Mouse (Mus musculus) natural killer cell, adult 2 months (primary cell): ENCODE measurements around the gene Lpo.
A peak's percentile ranks its signal among the peaks of the same experiment; 100 is the strongest.
"Not testable (repeated sequence)": the region's sequence is repeated elsewhere in the genome, so short reads cannot be mapped to it uniquely, and the experiment has no call there.

Experiments used
- DNase-seq, 2 experiments: peaks; one replicate each; pipeline ENCODE4 v3.0.0; 2022; ENCODE audit warnings: low spot score in 2 of 2

Lpo gene

DNA sequence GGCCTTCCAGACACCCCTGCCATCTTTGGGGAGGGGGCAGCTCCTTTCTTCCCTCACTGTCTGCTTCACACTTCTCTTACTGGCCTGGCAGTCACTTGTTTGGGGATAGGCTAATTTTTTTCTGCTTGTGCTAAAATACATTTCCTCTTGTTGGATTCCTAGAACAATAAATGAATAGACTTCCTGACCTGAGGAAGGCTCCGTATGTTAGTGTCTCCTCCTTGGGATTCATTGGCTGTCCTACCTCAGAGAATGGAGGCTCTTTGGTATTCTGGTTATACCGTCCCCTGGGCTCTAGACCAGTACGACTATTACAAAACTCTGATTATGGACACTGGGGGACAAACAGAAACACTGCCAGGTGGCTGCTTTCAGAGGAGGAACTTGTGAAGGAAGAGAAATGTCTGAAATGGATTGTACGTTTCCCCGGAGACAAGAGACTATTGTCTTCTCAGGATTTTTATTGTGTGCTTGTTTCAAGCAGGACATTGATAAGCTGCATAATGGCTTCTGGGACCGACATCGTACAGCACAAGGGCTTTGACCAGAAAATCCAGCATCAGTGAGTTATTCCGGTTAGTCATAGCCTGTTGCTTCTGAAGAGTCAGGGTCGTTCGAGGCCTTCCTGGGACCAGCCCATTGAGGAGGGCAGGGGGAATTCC is at the start of gene Lpo:
TSS of gene Lpo (minus strand) at position 51 of the 662 bp plus-strand sequence.
- no peak for DNase-seq

DNA sequence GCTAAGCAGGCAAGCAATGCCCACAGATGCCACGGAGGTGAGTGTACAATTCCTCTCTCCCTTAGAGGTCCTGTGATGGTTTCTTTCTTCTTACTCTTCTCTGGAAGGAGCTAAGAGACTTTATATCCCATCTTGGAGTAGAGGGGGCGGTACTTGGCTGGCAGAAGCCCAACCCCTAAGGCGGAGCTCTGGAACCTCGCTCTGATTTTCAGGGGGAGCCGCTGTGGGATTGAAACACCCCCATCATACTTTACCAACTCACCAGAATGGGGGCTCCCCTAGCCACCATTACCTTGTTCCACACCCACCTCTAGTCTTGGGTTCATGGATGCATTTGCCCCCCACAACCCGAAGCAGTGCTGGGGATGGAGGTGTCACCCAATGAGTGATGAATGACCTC is 47.3 kb upstream of the Lpo start, which contains the start of gene Epx:
TSS of gene Epx (minus strand) at position 101 of the 400 bp plus-strand sequence.
- DNase-seq: no peak

DNA sequence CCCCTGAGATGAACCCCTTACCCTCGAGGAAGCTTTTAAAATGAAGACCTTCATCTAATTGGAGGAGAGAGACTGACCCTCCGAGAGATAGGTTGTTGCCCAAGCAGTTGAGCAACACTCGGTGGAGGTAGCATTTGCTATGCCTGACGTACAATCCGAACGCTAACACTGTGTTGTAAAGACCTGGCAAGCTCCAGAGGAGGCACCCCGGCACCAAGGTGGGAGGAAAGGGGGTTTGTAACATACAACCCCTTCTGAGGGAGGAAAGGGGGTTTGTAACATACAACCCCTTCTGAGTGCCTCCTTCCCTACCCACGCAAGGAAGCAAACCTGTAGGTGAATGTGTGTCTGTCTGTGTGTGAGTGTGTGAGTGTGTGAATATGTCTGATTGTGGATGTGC is 43.7 kb upstream of the Lpo start:
- no peak for DNase-seq

DNA sequence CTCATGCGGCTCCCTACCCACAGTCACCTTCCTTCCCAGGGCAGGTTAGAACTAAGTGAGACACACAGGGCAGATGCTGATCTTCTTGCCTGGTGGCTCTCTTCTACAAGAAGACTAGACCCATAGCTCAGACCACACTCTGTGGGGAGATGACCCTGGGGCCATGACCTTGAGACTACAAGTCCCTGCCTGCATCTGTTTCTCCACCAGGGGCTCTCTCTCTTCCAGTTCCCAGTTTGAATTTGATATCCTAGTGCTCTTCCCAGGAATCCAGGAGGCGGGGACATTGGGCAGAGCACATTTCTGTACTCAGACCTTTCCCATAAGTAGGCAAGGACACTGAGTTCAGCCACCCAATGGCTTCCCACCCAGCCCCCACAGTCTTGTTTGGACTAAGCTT is 42.0 kb upstream of the Lpo start:
- no peak for DNase-seq

DNA sequence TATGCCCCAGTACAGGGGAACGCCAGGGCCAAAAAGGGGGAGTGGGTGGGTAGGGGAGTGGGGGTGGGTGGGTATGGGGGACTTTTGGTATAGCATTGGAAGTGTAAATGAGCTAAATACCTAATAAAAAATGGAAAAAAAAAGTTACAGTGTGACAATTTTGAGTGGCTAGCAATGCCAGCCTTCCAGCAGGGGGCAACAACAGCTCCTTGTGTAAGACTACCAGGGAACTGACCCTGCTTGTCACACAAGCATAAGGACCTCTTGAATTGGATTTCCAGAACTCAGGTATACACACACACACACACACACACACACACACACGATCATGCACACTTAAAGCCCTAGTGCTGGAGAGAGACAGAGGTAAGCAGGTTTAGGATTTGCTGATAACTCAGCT is 38.8 kb upstream of the Lpo start:
- not testable (repeated sequence) for DNase-seq

DNA sequence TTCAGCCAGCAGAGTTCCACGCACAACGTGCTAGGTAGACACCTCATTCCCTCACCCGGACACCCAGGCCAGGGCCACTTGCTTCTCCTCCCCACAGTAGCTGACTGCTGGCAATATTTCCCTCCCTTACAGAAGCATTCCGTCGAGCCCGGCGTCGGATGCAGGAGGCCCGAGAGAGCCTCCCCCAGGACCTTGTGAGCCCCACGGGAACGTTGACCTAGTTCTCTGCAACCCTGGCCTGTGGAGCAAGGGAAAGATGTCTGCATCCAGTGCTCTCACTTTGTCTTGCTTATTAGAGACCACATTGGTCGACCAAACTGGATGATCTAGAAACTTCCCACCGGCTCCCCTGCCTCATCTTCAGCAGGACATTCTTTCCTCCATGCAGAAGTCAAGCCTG is 34.7 kb upstream of the Lpo start:
- no peak for DNase-seq

DNA sequence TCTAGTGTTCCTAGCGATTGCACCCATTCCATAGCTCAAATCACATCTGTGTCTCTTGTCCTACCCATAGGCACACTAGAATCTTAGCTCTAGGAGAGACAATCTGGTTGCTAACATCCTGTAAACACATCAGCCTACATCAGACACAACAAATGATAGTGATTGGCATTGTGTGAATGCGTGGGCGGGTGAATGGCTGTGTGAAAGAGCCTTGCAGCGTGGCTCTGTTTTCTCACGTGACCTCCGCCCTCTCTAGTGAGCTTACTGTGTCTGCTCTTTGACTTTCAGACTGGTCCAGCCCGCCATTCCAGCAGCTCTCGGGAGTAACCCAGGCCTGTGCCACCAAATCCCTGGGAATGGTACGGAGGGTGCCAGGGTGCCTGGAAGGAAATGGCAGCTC is 32.3 kb upstream of the Lpo start:
- no peak for DNase-seq

DNA sequence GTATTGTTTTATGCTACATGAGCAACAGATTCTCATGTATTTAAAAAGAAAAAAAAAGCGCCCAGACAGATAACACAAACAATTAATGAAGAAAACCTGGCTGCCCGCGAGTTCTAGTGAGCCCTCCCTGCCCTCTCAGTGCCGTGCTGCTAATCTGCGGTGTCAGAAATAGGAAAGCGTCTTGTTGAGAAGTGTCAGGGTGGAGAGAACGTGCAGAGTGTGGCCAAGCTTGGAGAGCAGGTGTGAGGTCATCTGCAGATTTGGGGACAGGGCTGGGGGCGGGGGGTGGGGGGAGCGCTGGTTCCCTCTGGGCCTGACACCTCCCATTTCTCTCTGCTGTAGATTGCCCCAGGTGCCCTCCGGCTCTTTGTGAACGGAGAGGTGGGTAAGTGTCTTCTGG is 31.2 kb upstream of the Lpo start:
- no peak for DNase-seq

DNA sequence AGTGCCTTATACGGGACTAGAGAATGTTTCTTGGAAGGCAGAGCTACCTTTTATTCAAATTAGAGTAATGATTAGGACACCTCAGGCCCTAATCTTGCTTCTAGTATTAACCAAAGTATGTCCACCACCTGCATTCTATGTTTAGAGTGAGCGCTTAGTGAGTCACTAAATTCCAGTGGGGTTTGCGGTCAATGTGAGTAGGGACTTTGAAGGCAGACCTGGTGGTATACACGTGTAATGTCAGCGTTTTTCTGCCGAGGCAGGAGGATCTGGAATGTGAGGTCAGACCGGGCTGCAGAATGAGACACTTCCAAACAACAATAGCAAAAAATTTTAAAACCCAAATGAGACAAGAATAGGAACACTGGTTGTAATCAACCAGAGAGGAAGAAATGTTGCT is 26.5 kb upstream of the Lpo start:
- no peak for DNase-seq

DNA sequence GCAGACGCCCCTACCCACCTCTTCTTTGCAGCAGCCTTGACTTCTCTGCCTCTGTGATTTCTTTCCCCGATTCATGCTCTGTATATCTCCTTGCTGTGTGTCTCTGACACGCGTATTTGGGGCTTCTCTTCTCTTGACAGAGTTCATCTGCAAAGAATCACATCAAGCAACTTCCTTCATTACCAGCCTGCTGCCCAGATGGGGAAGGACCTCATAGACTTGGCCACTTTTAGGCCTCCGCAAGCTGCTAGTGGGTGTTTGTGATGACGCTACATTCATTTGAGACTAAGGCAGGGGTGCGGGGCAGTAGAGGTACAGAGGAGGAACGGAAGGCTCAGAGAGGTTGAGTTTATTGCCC is 25.5 kb upstream of the Lpo start:
- no peak for DNase-seq

DNA sequence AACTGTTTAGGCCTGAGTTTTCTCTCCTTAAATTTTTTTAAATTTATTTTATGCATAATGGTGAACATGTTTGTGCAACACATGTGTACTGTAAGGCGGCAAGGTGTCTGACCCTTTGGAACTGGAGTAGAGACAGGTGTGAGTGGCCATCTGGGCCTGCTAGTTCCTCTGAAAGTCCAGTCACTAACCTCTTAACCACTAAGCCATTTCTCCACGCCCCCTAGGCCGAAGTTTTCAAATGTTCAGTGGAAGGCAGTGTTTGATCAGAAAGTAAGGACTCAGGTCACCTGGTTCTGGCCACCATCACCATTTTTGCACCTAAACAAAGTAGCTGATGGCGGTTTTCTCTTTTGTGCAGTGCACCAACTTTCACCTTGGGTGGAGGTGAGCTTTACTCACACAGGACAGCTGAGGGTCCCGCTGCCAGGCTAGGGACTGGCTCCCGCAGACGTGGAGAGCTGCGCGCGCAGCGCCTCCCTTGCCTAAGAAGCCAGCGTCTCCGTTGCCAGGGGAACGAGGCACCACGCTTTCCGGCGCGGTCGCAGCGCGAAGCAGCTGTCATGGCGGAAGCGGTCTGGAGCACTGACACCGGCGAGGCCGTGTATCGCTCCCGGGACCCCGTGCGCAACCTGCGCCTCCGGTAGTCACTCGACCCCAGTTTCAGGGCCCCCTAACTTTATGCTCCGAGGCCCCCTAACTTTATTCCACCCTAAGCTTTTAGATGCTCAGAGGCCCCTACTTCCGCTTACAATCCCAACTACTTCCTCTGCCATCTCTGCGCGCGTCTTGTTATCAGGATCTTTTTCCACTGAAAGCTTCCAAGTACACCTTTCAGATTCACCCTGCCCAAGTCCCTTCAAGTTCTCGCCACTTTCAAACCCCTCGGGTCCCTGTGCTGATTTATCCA is 24.9 kb upstream of the Lpo start, which contains the start of gene Mks1:
TSS of gene Mks1 (plus strand) at position 526 of the 907 bp plus-strand sequence.
- peak; percentile 80 to 84 for DNase-seq

DNA sequence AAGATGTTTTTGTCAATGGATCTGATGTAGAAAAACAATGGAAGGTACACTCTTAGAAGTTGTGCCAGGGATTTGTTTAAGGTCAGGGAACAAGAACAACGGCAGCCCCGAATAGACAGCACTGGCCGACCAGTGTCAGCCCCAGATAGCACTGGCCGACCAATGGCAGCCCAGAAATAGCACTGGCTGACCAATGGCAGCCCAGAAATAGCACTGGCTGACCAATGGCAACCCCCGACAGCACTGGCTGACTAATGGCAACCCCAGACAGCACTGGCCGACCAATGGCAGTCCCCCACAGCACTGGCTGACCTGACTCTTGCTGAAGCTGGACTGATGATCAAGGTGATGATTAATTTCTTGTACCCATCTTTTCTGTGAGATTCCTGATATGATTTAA is 19.8 kb upstream of the Lpo start:
- DNase-seq: no peak

DNA sequence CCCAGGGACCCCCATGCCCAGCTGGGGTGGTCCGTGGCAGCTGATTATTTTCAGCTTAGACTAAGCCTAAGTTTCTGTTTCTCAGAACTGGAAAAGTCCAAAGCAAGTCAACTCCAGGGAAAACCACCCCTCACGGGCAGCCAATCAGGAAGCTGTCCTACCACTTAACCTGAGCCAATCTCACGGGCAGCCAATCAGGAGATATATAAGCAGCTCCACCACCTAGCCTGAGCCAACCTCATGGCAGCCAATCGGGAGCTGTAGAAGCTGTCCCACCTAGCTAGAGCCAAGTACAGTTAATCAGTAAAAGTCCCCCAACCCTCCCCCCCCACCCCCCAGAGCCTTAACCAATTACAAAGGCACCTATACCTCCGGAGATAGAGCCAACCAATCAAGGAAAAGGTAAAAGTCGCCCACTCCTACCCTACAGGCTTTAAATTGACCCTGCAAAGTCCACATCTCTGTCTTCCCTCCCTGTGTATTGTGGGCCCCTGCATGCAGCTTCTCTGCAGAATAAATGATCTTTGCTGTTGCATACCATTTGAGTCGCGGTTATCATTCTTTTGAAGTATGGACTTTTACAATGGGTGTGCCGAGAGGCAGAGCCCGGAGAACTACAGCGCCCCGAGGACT is 19.0 kb upstream of the Lpo start:
- DNase-seq: no peak

DNA sequence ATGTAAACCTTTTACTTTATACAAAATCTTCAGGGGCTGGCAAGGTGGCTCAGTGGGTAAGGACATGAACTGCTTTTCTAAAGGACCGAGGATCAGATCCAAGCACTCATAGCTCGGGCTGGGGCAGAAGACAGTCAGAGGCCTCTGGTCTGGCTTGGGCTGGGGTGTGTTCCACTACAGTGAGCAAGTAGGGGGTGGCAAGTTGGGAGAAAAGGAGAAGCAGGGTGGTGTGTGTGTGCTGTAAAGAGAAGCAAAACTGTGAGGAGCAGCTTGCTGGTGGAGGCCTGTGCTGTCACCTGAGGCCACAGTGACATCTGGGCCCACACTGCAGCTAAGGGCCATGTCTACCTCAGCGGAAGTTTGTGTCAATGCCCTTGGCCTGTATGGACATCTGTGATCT is 13.3 kb upstream of the Lpo start:
- DNase-seq: no peak

DNA sequence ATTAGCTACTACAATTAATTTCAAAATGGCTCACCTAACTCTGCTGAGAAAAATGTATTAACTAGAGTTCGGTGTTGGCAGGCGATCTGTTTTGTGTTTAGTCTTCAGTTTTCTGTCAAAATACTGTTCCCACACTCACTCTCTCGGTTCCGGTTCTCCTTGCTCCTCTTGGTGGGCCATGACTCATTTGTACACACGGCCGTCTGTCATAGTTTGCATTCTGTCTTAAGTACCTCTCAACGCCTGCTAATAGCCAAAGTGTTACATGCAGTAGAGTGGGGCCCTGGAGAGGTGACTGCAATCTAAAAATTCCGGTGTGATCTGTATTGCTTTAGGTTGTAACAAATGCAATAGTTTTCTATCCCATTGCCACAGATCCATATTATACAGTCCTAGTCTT is 12.6 kb upstream of the Lpo start:
- no peak for DNase-seq

DNA sequence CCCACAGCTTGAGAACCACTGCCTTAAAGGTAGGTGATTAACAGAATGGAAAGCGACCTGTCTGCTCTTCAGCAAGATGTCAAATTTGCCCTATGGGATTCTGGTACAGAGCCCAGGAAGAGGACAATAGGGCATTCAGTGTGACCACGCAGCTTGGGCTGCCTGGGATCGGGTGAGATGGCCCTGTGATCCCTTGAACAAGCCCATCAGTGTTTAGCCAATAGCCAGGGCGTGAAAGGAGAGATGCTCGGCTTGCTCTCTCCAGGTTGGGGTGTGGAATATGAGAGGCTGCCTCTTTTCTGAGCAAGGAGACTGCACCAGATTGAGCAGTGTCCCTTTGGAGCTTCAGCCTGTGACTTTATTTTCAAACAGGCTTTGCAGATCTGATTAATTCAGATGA is 6.6 kb downstream of the Lpo start:
- no peak for DNase-seq

DNA sequence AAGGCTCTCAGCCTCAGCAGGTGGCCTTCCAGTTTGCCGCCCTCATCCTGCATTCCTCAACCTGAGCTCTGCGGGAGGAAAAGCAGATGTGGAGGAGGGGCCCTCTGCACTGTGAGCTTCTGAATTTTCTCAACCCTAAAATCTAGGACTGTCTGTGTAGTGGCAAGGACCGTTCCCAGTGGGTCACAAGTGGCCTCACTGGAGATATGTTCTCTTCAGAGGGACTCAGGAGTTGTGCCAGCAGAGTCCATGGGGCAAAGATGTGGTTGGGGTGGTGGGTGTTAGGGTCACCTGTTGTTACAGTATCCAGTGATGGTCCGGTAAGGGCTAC is 10.7 kb downstream of the Lpo start:
- no peak for DNase-seq

DNA sequence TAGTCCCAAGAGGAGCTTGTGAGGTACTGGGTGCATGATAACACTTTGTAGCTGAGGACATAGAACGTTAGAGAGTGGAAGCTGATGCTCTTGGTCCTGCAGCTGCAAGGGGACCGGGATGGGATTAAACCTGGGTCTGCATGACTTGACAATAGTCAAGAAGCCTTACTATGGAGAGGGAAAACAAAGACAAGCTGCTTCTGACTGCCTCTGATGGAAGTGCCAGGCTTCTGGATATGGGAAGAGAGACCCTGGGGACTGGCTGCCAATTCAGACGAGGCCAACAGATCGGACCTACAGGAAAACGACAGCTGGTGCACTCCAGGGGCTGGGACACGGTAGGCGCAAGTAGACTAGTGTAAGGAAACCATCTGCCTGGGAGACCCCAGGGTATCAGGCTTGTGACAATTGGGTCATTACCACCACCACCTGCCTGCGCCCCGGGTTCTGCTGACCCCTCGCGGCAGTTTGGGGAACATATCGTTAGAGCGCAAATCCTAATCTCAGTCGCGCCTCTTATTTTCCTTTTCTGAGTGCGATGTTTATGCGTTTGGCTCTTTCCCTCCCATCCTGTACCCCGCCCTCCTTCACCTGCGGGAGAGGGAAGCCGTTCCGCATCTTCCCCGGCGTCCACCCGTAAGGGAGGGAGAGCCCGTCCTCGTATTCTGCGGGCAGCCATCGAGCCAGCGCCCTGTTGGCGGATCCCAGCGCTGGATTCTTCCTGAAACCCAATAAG is 11.2 kb downstream of the Lpo start:
- peak; percentile 17 to 37 for DNase-seq

DNA sequence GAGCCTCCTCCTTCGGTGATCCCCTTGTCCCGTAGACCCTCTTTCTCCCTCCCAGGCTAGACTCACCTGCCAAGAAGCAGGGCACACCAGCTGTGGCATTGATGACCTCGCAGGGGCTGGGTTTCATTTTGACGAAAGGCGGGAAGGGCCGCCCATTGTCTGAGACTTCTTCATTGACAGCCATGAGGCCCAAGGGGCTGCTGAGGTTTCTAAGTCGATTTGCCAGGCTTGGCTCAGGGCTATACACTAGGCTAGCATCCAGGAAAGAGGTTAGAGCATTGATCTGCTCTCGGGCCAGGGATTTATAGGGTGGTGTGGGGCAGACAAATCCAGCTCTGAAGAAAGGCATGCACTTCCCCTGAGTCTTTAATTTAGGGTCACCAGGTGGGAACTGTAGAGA is 13.3 kb downstream of the Lpo start:
- DNase-seq: no peak

DNA sequence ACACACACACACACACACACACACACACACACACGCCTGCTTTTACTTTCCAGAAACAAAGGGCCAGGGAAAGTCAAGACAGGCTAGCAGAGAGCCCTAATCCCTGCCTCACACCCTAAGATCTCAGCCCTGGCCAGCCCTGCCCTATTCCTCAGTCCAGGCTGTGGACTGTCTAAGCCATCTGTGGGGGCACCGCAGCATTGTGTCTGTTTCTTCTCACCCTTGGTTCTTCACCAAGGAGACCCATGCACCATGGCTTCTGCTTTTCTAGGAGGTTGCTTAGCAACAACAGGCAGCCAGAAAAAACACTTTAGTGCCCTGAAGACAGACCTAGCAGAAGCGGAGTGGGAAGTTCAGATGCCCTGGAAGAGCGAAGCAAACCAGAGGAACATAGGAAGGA is 16.7 kb downstream of the Lpo start:
- no peak for DNase-seq

DNA sequence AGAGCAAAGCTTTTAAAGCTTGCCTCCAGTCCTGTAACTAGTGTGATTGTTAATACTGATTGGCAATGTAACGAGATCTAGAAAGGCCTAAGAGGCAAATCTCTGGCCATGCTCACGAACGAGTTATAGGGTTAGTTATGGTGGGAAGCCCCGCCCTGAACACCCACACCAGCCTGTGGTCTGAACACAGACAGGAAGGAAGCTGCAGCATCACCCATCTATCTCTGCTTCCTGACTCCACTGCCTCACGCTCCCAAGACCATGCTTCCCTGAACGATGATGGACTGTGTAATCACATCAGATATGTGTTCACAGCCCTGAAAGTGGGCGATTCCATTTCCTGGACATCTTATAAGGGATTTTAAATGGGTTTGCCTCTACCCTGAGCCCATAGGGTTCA is 19.9 kb downstream of the Lpo start:
- peak in 1 of 2 experiments; percentile 31 for DNase-seq

DNA sequence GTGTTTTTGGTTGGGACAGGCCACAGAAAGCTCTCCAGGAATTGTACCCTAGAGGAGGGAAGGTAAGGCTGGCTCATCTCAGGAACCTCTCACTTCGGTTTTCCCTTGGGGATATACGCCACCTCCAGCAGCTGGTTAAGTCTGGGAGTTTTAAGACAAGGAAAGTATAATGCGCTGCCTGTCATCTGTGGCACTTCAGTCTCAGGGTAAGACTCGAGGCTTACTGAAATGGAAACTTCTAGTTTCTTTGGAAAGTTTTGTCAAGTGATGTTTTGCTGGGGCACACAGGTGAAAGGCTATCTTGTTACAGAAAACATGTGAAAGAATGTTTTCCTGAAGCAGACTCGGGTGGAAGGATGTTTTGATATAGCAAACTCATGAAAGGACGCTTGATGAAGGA is 20.7 kb downstream of the Lpo start:
- no peak for DNase-seq
